Mouse (Mus musculus) bone marrow macrophage, adult 2 months (primary cell): ENCODE measurements around the gene Gm7945.
"Not testable (repeated sequence)": the region's sequence is repeated elsewhere in the genome, so short reads cannot be mapped to it uniquely, and the experiment has no call there.

Source experiments
- CTCF ChIP-seq: IDR thresholded peaks from 2 replicates; pipeline ENCODE4 v1.5.1; 2012; ENCODE audit warnings: low read depth, mild to moderate bottlenecking, low read length, moderate library complexity
- POLR2A ChIP-seq: IDR thresholded peaks from 2 replicates; pipeline ENCODE4 v1.6.1; 2012; ENCODE audit warnings: mild to moderate bottlenecking, low read depth, low read length, borderline replicate concordance

- not testable (repeated sequence) for TF ChIP-seq CTCF, POLR2A
Measured at GRCm38 (mm10) chr14:41408181-41408580, 22.0 kb upstream of the Gm7945 start, which contains the start of gene Gm6482.
